Mouse (Mus musculus) midbrain, embryonic 15.5 days (tissue): ENCODE measurements around the gene Gm8005. TPM values are rescaled to one million over a fixed set of nuclear protein-coding genes. Genes with fewer than 3 reads are reported as not detected.
"Not testable (repeated sequence)": the region's sequence is repeated elsewhere in the genome, so short reads cannot be mapped to it uniquely, and the experiment has no call there.

Experiments used
- ATAC-seq: fragments of 200-750 bp; cut with Nextera tagmentation; replicated peaks from 2 replicates; pipeline ENCODE4 v1.8.0; 2017; ENCODE audit warnings: moderate TSS enrichment
- H3K27ac ChIP-seq: fragments of 300-500 bp; sonication (generic); 2 replicates; pipeline ENCODE4 v1.5.1; 2015; ENCODE audit warnings: mild to moderate bottlenecking, inconsistent platforms
- H3K27me3 ChIP-seq: fragments of 300-500 bp; sonication (generic); replicated peaks from 2 replicates; pipeline ENCODE4 v1.6.1; 2015; ENCODE audit warnings: inconsistent platforms
- H3K36me3 ChIP-seq: fragments of 300-500 bp; sonication (generic); replicated peaks from 2 replicates; pipeline ENCODE4 v1.6.1; 2015; ENCODE audit warnings: inconsistent platforms
- H3K4me1 ChIP-seq: fragments of 300-500 bp; sonication (generic); 2 replicates; pipeline ENCODE4 v1.6.1; 2015; ENCODE audit warnings: inconsistent platforms
- H3K4me2 ChIP-seq: fragments of 300-500 bp; sonication (generic); 2 replicates; pipeline ENCODE4 v1.6.1; 2015; ENCODE audit warnings: inconsistent platforms, mild to moderate bottlenecking, moderate library complexity
- H3K4me3 ChIP-seq: fragments of 300-500 bp; sonication (generic); 2 replicates; pipeline ENCODE4 v1.5.1; 2015; ENCODE audit warnings: mild to moderate bottlenecking, inconsistent platforms
- H3K9ac ChIP-seq: fragments of 300-500 bp; sonication (generic); 2 replicates; pipeline ENCODE4 v1.6.1; 2015; ENCODE audit warnings: mild to moderate bottlenecking, inconsistent platforms
- H3K9me3 ChIP-seq: fragments of 300-500 bp; sonication (generic); 2 replicates; pipeline ENCODE4 v1.6.1; 2016; ENCODE audit warnings: inconsistent platforms
- WGBS: fragments of 180-500 bp; shearing (Covaris S2); methylation state at CpG from one replicate; pipeline ENCODE4 v1.1.7; 2015; ENCODE audit warnings: mixed read lengths; 5-methylcytosine and 5-hydroxymethylcytosine counted together
- polyA plus RNA-seq: library from polyadenylated mRNA; unstranded; fragments of >200 nt; fragmentation: Nextera tagmentation; extraction: Ambion mirVana; gene quantifications from 2 replicates; pipeline ENCODE4 v1.2.1, GENCODE M21; 2015

Gene Gm8005
- not detected in 2 replicates for polyA plus RNA-seq

- H3K4me3 ChIP-seq, ATAC-seq, H3K27ac ChIP-seq, H3K9ac ChIP-seq, H3K9me3 ChIP-seq, H3K4me2 ChIP-seq, H3K27me3 ChIP-seq, H3K4me1 ChIP-seq, H3K36me3 ChIP-seq: not testable (repeated sequence)
- WGBS: 98% methylated on average over 2 of the region's 4 CpGs
Observed at GRCm38 (mm10) chr14:42439573-42439972, at the start of gene Gm8005. Gene Gm8005, minus strand, starts transcription at chr14:42439673.

- H3K9ac ChIP-seq, H3K36me3 ChIP-seq, H3K27ac ChIP-seq, H3K4me3 ChIP-seq, H3K4me2 ChIP-seq, H3K4me1 ChIP-seq, ATAC-seq, H3K9me3 ChIP-seq, H3K27me3 ChIP-seq: not testable (repeated sequence)
- 62% methylated on average over 2 of the region's 2 CpGs for WGBS
Observed at GRCm38 (mm10) chr14:42463581-42463980, 24.1 kb upstream of the Gm8005 start, which contains the start of gene Gm8011. Gene Gm8011, plus strand, starts transcription at chr14:42463881.

Other genes with a start within 250 kb of the Gm8005 start
- not detected in 2 replicates for gene Gm3573, start 248.9 kb downstream of the Gm8005 start, polyA plus RNA-seq
- gene Gm17026, start 179.6 kb downstream of the Gm8005 start, polyA plus RNA-seq: not detected in 2 replicates
- gene Gm9611, start 142.3 kb downstream of the Gm8005 start, polyA plus RNA-seq: not detected in 2 replicates
- not detected in 2 replicates for gene Gm7995, start 129.5 kb downstream of the Gm8005 start, polyA plus RNA-seq
- not detected in 2 replicates for gene Gm8011, start 24.2 kb upstream of the Gm8005 start, polyA plus RNA-seq
- not detected in 2 replicates for gene Gm8020, start 62.7 kb upstream of the Gm8005 start, polyA plus RNA-seq
- not detected in 2 replicates for gene Gm8024, start 84.6 kb upstream of the Gm8005 start, polyA plus RNA-seq
- not detected in 2 replicates for gene Gm17124, start 160.2 kb upstream of the Gm8005 start, polyA plus RNA-seq
- gene Gm3633, start 202.2 kb upstream of the Gm8005 start, polyA plus RNA-seq: not detected in 2 replicates
- gene Gm10378, start 216.3 kb upstream of the Gm8005 start, polyA plus RNA-seq: not detected in 2 replicates